Mouse (Mus musculus) stomach, postnatal 0 days (tissue): ENCODE measurements around the gene Trp53bp1.

Source experiments
- CTCF ChIP-seq: IDR thresholded peaks from 2 replicates; pipeline ENCODE4 v1.5.1; 2016; ENCODE audit warnings: antibody characterized with exemption, low read depth, mild to moderate bottlenecking, moderate library complexity
- EP300 ChIP-seq: optimal IDR thresholded peaks from 2 replicates; pipeline ENCODE3; 2016; ENCODE audit warnings: antibody characterized with exemption

DNA sequence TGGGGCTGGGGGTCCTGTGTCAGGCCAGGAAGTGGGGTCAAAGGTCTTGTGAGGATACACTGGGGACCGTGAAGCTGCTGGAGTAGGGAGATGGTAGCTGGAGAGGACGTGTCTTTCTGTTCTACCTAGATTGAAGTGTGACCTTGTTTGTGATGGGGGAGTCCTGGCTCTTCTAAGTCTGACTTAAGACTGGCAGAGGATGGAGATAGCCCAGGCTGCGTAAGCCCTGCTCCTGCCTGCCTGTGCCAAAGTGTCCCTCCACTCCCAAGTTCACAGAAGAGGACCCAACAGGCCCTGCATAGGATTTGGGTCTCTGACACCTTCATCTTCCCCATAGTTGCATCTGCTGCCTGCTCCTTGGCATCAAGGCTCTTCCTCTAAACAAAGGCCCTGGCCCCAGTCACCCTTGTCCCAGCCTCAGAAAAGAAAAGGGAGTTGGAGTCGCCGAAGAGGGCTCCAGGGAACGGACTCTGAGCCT, 25.6 kb upstream of the Trp53bp1 start:
- TF ChIP-seq CTCF: no peak
- no peak for TF ChIP-seq EP300
